ENCODE assay signal across 25 mouse cellular contexts in the genomic region with DNA sequence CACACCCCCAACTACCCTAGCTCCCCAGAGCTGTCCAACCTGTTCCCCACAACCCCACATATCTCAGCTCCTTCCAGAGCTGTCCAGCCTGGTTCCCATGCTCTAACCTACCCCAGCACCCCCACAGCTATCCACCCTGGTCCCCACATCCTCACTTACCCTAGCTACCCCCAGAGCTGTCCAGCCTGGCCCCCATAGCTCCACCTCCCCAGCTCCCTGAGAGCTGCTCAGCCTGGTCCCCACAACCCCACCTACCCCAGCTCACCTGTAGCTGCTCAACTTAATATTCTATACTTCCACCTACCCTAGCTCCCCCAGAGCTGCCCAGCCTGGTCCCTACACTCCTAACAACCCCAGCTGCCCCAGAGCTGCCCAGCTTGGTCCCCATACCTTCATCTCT.
DNase-seq lines count a peak whose midpoint lies in the region; ATAC-seq and TF ChIP-seq lines count a peak whose summit lies in the region.
"Had no signal": no experiment of that assay in that cellular context is flagged by ENCODE, and none has a peak within 500 bp of the region (broad histone marks: within the 10 kb centered on the region; RNA-seq: fewer than 3 reads in every experiment).

No protein-coding gene starts in this region.

- no peak overlapping the region for H3K4me3 ChIP-seq in heart, embryonic 11.5 days (ENCODE audit: low read depth, low read length)
- no peak overlapping the region for H3K4me3 ChIP-seq in liver, embryonic 12.5 days
- peak overlapping the region; percentile 22; the same call in 1 of the 2 replicates for H3K4me3 ChIP-seq in spleen, adult 2 months (ENCODE audit: extremely low read depth, insufficient read depth, insufficient read length)
- H3K4me3 ChIP-seq: erythroblast, embryonic 14.5 days; gastrocnemius, adult 2 months; heart, embryonic 15.5 days; megakaryocyte, embryonic 14.5 days had no signal

- TF ChIP-seq CTCF in spleen, adult 2 months (IDR thresholded peaks at IDR 0.05; ENCODE audit: extremely low read depth, insufficient read depth, insufficient read length, insufficient replicate concordance), result no peak

- no peaks in the 10 kb centered on the region for H3K4me1 ChIP-seq in heart, embryonic 11.5 days (ENCODE audit: control insufficient read depth, insufficient read depth, low read length)
- no peaks in the 10 kb centered on the region for H3K4me1 ChIP-seq in liver, embryonic 12.5 days
- peaks cover 13% of the 10 kb centered on the region; the same call in 1 of the 2 replicates for H3K4me1 ChIP-seq in spleen, adult 2 months (ENCODE audit: control insufficient read depth, insufficient read depth, insufficient read length)
- H3K4me1 ChIP-seq: heart, embryonic 15.5 days; megakaryocyte, embryonic 14.5 days had no signal

- no peak overlapping the region for H3K4me2 ChIP-seq in heart, embryonic 11.5 days
- no peak overlapping the region for H3K4me2 ChIP-seq in liver, embryonic 12.5 days
- H3K4me2 ChIP-seq: heart, embryonic 15.5 days; hindbrain, embryonic 14.5 days had no signal

- no peak for DNase-seq in heart, adult 9 months (ENCODE audit: low spot score in 2 of 2)
- no peak for DNase-seq in liver
- no peak for DNase-seq in spleen, adult 2 months (ENCODE audit: low read depth in 1 of 2, low spot score in 2 of 2)
- no peak for DNase-seq in spleen, adult 18-20 months
- no peak for DNase-seq in layer of hippocampus, adult 18-20 months (ENCODE audit: low spot score in 2 of 2)
- DNase-seq: adrenal gland, postnatal 25 days; cerebellum, adult 11-12 months; cerebellum, adult 9-11 months; embryo, embryonic 11 days; gastrocnemius, adult 2 months; gastrocnemius, postnatal 36 days; kidney, adult 2 months; kidney, postnatal 36 days; lung, postnatal 4 days; thymus, adult 2 months; thymus, postnatal 36 days had no signal

- H3K27me3 ChIP-seq in heart, embryonic 11.5 days (ENCODE audit: control insufficient read depth, insufficient read depth, low read length), result no peaks in the 10 kb centered on the region
- no peaks in the 10 kb centered on the region for H3K27me3 ChIP-seq in liver, embryonic 12.5 days (replicated peaks)
- H3K27me3 ChIP-seq in spleen, adult 2 months (ENCODE audit: control insufficient read depth, insufficient read depth, low read length), result no peaks in the 10 kb centered on the region
- H3K27me3 ChIP-seq: heart, embryonic 15.5 days had no signal

- H3K9me3 ChIP-seq in heart, embryonic 11.5 days (replicated peaks; ENCODE audit: control insufficient read depth, low read length), result no peaks in the 10 kb centered on the region
- H3K9me3 ChIP-seq in liver, embryonic 12.5 days (replicated peaks), result no peaks in the 10 kb centered on the region
- H3K9me3 ChIP-seq: heart, embryonic 15.5 days; megakaryocyte, embryonic 14.5 days had no signal

- no peaks in the 10 kb centered on the region for H3K36me3 ChIP-seq in heart, embryonic 11.5 days (ENCODE audit: control insufficient read depth, insufficient read depth, low read length)
- no peaks in the 10 kb centered on the region for H3K36me3 ChIP-seq in liver, embryonic 12.5 days
- H3K36me3 ChIP-seq in spleen, adult 2 months (ENCODE audit: control insufficient read depth, insufficient read depth, low read length), result no peaks in the 10 kb centered on the region
- H3K36me3 ChIP-seq: heart, embryonic 15.5 days had no signal

- TF ChIP-seq POLR2A in spleen, adult 2 months (IDR thresholded peaks at IDR 0.05; ENCODE audit: low read depth, low read length), result no peak

- no peak overlapping the region for H3K27ac ChIP-seq in heart, embryonic 11.5 days (ENCODE audit: low read depth, low read length)
- H3K27ac ChIP-seq in liver, embryonic 12.5 days, result no peak overlapping the region
- no peak overlapping the region for H3K27ac ChIP-seq in spleen, adult 2 months (ENCODE audit: insufficient read depth, low read length)
- H3K27ac ChIP-seq: gastrocnemius, adult 2 months; heart, embryonic 15.5 days; hindbrain, embryonic 14.5 days had no signal

- ATAC-seq in heart, embryonic 11.5 days (replicated peaks; ENCODE audit: insufficient number of reproducible peaks, low FRiP score, low TSS enrichment), result 0 out of 2 replicates have a peak, but pooled peaks have one; percentile 11
- peak; percentile 14; the same call in 1 of the 2 replicates for ATAC-seq in liver, embryonic 12.5 days
- ATAC-seq: CD4-positive, CD25-positive, alpha-beta regulatory T cell, adult 4 months; forebrain, embryonic 16.5 days; inflammation-experienced regulatory T-cells, adult 6 months had no signal

- no peak overlapping the region for H3K9ac ChIP-seq in heart, embryonic 11.5 days (ENCODE audit: low read depth, low read length)
- H3K9ac ChIP-seq in liver, embryonic 12.5 days, result no peak overlapping the region
- H3K9ac ChIP-seq: heart, embryonic 15.5 days; hindbrain, embryonic 14.5 days had no signal
